Mouse (Mus musculus) ES-E14 (cell line): ENCODE results near the gene Six3.

ENCODE experiments used
- MAFK ChIP-seq: IDR thresholded peaks from 2 replicates; pipeline ENCODE4 v1.6.1; 2014; ENCODE audit warnings: mild to moderate bottlenecking, low read depth, low read length, inconsistent platforms; ENCODE audit not compliant: insufficient read depth
- ZC3H11A ChIP-seq: IDR thresholded peaks from 2 replicates; pipeline ENCODE4 v1.6.1; 2012; ENCODE audit warnings: low read depth, mild to moderate bottlenecking, inconsistent platforms, low read length, borderline replicate concordance
- ZNF384 ChIP-seq: IDR thresholded peaks from 2 replicates; pipeline ENCODE4 v1.6.1; 2012; ENCODE audit warnings: low read depth, low read length, inconsistent platforms

DNA sequence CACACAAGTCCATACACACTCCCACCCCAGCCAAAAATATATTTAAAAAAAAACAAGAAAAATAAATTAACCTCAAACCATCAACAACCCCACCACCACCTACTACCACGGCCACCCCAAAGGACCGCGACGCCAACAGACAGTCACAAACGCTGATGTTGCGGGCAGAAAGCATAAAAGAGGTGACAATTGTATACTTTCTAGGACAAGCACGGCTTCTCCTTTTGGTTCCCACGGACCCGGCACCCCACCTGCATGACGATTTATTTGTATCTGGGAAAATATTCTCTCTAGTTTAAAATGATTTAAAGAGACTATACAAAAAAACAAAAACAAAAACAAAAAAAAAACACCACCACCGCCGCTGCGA lies 10.6 kb downstream of the Six3 start:
- TF ChIP-seq ZNF384 = no peak
- no peak for TF ChIP-seq ZC3H11A
- no peak for TF ChIP-seq MAFK
